Mouse (Mus musculus) lung, adult 2 months (tissue): ENCODE results near the gene Chd8. TPM values are rescaled to one million over a fixed set of nuclear protein-coding genes. Genes with fewer than 3 reads are reported as not detected.
"Not testable (repeated sequence)": the region's sequence is repeated elsewhere in the genome, so short reads cannot be mapped to it uniquely, and the experiment has no call there.

Experiments
- DNase-seq: peaks from one replicate; pipeline ENCODE4 v3.0.0; 2022
- H3K4me1 ChIP-seq: fragments of 200-500 bp; 2 replicates; pipeline ENCODE4 v1.6.1; 2011; ENCODE audit warnings: low read length; ENCODE audit not compliant: control insufficient read depth, insufficient read depth
- H3K4me3 ChIP-seq: fragments of 200-500 bp; replicated peaks from 2 replicates; pipeline ENCODE3; 2011; ENCODE audit warnings: low read depth, mild to moderate bottlenecking, control low read depth, low read length; ENCODE audit errors: extremely low read depth
- CTCF ChIP-seq: fragments of 200-500 bp; IDR thresholded peaks from 2 replicates; pipeline ENCODE4 v1.5.1; 2011; ENCODE audit warnings: mild to moderate bottlenecking, low read length, control low read depth; ENCODE audit not compliant: insufficient read depth
- POLR2A ChIP-seq: fragments of 200-500 bp; IDR thresholded peaks from 2 replicates; pipeline ENCODE4 v1.6.1; 2011; ENCODE audit warnings: low read depth, mild to moderate bottlenecking, control low read depth, low read length, borderline replicate concordance; ENCODE audit errors: extremely low read depth
- WGBS: fragments of 180-500 bp; shearing (Covaris S2); methylation state at CpG from one replicate; pipeline ENCODE4 v1.1.7; 2018; 5-methylcytosine and 5-hydroxymethylcytosine counted together
- polyA plus RNA-seq: library from polyadenylated mRNA; depleted of rRNA; stranded (reverse); fragments of >200 nt; gene quantifications from 2 replicates; pipeline ENCODE4 v1.2.3, GENCODE M21; 2012; rRNA removed

The Chd8 gene
- 23.6 and 32.9 TPM in 2 replicates for polyA plus RNA-seq

GRCm38 (mm10) chr14:52257484-52258213 lies at the start of gene Chd8:
Gene Chd8, minus strand, starts transcription at chr14:52257780.
- DNase-seq, result peak; percentile 93
- TF ChIP-seq POLR2A, result peak; percentile 71; the same call in 1 of the 2 replicates
- TF ChIP-seq CTCF, result peak; percentile 51
- under 1% methylated on average over 54 of the region's 54 CpGs for WGBS
- peaks cover 6% of the 10 kb centered on the region for H3K4me1 ChIP-seq
- peak within 1 kb of the TSS; percentile 93 for H3K4me3 ChIP-seq

DNA sequence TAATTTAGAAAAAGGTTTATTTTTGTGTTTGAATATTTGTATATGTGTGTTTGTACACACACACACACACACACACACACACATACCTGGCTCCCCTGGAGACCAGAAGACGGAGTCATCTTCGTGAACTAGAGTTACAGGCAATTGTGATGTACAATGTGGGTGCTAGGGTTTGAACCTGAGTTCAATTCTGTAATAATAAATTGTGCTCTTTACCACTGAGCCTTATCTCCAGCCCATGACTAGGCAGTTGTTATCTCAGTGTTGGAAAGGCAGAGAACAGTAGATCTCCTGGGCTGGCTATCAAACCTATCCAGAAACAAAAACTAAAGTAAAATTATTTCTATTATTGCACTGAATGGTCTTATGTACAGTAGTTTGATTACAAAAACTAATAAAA lies 48.5 kb upstream of the Chd8 start:
- Histone ChIP-seq H3K4me1 (peaks cover 3% of the 10 kb centered on the region), H3K4me3 (no peak overlapping the region)
- DNase-seq, result no peak
- TF ChIP-seq CTCF, result no peak
- no peak for TF ChIP-seq POLR2A
- WGBS, result 99% methylated on average over 2 of the region's 2 CpGs

DNA sequence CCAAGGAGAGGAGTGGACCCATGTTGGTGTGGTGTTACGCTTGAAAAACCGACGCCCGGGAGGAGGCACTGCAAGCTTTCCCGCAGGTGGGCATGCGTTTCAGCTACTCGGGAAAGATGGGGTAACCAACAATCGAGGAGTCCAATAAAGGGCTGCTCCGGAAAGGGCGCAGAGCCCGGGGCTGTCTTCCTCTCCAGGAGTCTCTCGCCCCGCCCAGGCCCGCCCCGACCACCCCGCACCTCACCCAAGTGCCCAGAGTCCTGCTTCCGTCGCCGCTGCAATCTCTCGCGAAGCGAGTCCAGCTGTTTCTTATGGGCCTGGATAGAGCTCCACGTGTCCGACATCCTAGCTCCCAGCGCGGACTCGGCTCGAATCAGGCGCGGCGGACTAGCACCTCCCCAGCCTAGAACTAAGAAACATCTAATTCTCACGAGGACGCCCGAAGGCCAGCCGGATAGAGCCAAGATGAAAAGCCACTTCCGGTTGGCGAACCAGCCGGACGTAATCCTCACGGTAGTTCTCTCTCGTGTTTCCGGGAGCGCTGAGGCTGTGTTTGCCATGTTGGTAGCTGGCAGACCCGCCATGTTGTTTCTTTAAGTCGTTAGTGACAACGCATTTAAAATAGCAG lies 47.2 kb upstream of the Chd8 start, which contains the start of gene Mettl3:
TSS of gene Mettl3 (minus strand) at position 485 of the 628 bp plus-strand sequence.
- TF ChIP-seq CTCF (no peak), POLR2A (peak; percentile 15; the same call in 1 of the 2 replicates)
- DNase-seq, result peak; percentile 87
- under 1% methylated on average over 46 of the region's 46 CpGs for WGBS
- H3K4me3 ChIP-seq, result peak within 1 kb of the TSS; percentile 84
- peaks cover 3% of the 10 kb centered on the region for H3K4me1 ChIP-seq

- 88% methylated on average over 3 of the region's 3 CpGs for WGBS
- not testable (repeated sequence) for H3K4me1 ChIP-seq, H3K4me3 ChIP-seq, DNase-seq
Observed at GRCm38 (mm10) chr14:52303517-52303916, 45.9 kb upstream of the Chd8 start.

GRCm38 (mm10) chr14:52295558-52296264 lies 38.1 kb upstream of the Chd8 start:
- H3K4me3 ChIP-seq, result no peak overlapping the region
- DNase-seq, result no peak
- TF ChIP-seq POLR2A, result no peak
- TF ChIP-seq CTCF, result no peak
- no peaks in the 10 kb centered on the region for H3K4me1 ChIP-seq
- WGBS, result 67% methylated on average over 6 of the region's 6 CpGs

- Histone ChIP-seq H3K4me3 (no peak overlapping the region), H3K4me1 (peaks cover 3% of the 10 kb centered on the region)
- no peak for DNase-seq
- 69% methylated on average over 3 of the region's 3 CpGs for WGBS
- TF ChIP-seq CTCF (no peak), POLR2A (no peak)
Observed at GRCm38 (mm10) chr14:52284191-52284590, 26.6 kb upstream of the Chd8 start.

GRCm38 (mm10) chr14:52283629-52284028 lies 26.0 kb upstream of the Chd8 start:
- Histone ChIP-seq H3K4me3 (no peak overlapping the region), H3K4me1 (peaks cover 3% of the 10 kb centered on the region)
- TF ChIP-seq POLR2A, result no peak
- TF ChIP-seq CTCF, result no peak
- no peak for DNase-seq
- 96% methylated on average over 5 of the region's 5 CpGs for WGBS

- peak overlapping the region; percentile 93 for H3K4me3 ChIP-seq
- WGBS, result 2% methylated on average over 21 of the region's 21 CpGs
- no peak for TF ChIP-seq CTCF
- TF ChIP-seq POLR2A, result no peak
- DNase-seq, result no peak
- peaks cover 3% of the 10 kb centered on the region for H3K4me1 ChIP-seq
Observed at GRCm38 (mm10) chr14:52279747-52280120, 22.2 kb upstream of the Chd8 start.

DNA sequence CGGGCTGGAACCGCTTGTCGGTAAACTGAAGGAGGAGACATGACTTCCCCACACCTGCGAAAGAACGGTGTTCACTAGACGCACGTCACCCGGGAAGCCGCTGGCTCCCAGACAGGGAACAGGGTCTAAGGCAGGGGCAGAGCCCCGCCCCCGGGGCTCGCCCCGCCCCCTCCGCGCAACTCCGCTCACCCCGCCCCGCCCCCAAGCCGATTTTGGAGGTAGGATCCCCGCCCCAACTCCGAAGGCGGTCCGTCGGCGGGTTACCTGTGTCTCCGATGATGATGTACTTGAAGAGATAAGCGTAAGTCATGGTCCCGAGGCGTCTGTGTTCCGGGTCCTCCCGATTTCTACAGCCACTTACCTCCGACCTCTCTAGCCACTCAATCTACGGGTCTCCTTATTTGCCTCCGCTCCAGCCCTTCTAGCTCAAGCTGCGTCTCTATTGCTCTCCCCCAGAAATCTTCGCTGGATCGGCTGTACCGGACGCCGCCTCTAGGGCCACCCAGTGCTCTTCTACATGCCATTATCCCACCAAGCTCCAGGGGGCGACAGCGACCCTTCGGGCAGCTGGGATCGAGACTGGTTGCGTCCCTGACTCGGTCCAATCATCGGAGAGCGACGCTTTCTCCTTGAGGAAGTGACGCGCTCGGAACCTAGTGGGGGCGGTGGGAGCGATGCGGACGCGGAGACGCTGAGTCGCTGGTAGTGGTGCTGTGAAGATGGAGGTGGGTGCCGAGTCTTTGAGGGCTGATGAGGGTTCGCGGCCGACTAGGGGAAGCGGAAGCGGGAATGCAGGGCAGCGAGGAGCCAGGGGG lies 21.6 kb upstream of the Chd8 start, which contains the start of the genes Tox4 and Rab2b:
TSS of gene Tox4 (plus strand) at position 215 of the 815 bp plus-strand sequence.
TSS of gene Rab2b (minus strand) at position 614 of the 815 bp plus-strand sequence.
- peaks cover 3% of the 10 kb centered on the region for H3K4me1 ChIP-seq
- under 1% methylated on average over 66 of the region's 66 CpGs for WGBS
- H3K4me3 ChIP-seq, result peak within 1 kb of the TSS; percentile 93
- peak; percentile 92 for TF ChIP-seq CTCF
- TF ChIP-seq POLR2A, result peak; percentile 97
- peak; percentile 98 for DNase-seq
